Mouse (Mus musculus) midbrain, embryonic 14.5 days (tissue): ENCODE results near the gene 1700024P04Rik. TPM values are rescaled to one million over a fixed set of nuclear protein-coding genes. Genes with fewer than 3 reads are reported as not detected.

ENCODE experiments used
- ATAC-seq: fragments of 200-750 bp; cut with Nextera tagmentation; 2 replicates; pipeline ENCODE4 v1.8.0; 2017; ENCODE audit warnings: moderate number of reproducible peaks, moderate library complexity; ENCODE audit not compliant: low FRiP score, low TSS enrichment
- DNase-seq: peaks from one replicate; pipeline ENCODE4 v3.0.0-alpha.2; 2015
- H3K27ac ChIP-seq: fragments of 300-500 bp; sonication (generic); replicated peaks from 2 replicates; pipeline ENCODE4 v1.5.1; 2014; ENCODE audit warnings: mild to moderate bottlenecking, low read depth, low read length, moderate library complexity
- H3K27me3 ChIP-seq: fragments of 300-500 bp; sonication (generic); 2 replicates; pipeline ENCODE4 v1.6.1; 2014; ENCODE audit warnings: low read length, control low read depth, mixed read lengths; ENCODE audit not compliant: control insufficient read depth, insufficient read depth
- H3K36me3 ChIP-seq: fragments of 300-500 bp; sonication (generic); 2 replicates; pipeline ENCODE4 v1.6.1; 2014; ENCODE audit warnings: low read length, control low read depth; ENCODE audit not compliant: control insufficient read depth, insufficient read depth
- H3K4me1 ChIP-seq: fragments of 300-500 bp; sonication (generic); 2 replicates; pipeline ENCODE4 v1.6.1; 2014; ENCODE audit warnings: mild to moderate bottlenecking, antibody characterized with exemption, low read length, control low read depth; ENCODE audit not compliant: control insufficient read depth, insufficient read depth
- H3K4me2 ChIP-seq: fragments of 300-500 bp; sonication (generic); 2 replicates; pipeline ENCODE4 v1.6.1; 2014; ENCODE audit warnings: mild to moderate bottlenecking, low read length, moderate library complexity
- H3K4me3 ChIP-seq: fragments of 300-500 bp; sonication (generic); replicated peaks from 2 replicates; pipeline ENCODE4 v1.5.1; 2014; ENCODE audit warnings: low read depth, low read length
- H3K9ac ChIP-seq: fragments of 300-500 bp; sonication (generic); replicated peaks from 2 replicates; pipeline ENCODE4 v1.6.1; 2014; ENCODE audit warnings: mild to moderate bottlenecking, low read length, moderate library complexity
- H3K9me3 ChIP-seq: fragments of 300-500 bp; sonication (generic); 2 replicates; pipeline ENCODE4 v1.6.1; 2016; ENCODE audit warnings: low read length, control low read depth, mixed read lengths; ENCODE audit not compliant: control insufficient read depth
- WGBS: fragments of 180-500 bp; shearing (Covaris S2); extraction: QIAGEN DNeasy Blood & Tissue Kit; methylation state at CpG from one replicate; pipeline ENCODE4 v1.1.7; 2014; 5-methylcytosine and 5-hydroxymethylcytosine counted together
- polyA plus RNA-seq: library from polyadenylated mRNA; unstranded; fragments of >200 nt; fragmentation: Nextera tagmentation; extraction: Ambion mirVana; gene quantifications from 2 replicates; pipeline ENCODE4 v1.2.1, GENCODE M21; 2014

1700024P04Rik gene
- polyA plus RNA-seq, 1 experiment from 2014 or later, result not detected

DNA sequence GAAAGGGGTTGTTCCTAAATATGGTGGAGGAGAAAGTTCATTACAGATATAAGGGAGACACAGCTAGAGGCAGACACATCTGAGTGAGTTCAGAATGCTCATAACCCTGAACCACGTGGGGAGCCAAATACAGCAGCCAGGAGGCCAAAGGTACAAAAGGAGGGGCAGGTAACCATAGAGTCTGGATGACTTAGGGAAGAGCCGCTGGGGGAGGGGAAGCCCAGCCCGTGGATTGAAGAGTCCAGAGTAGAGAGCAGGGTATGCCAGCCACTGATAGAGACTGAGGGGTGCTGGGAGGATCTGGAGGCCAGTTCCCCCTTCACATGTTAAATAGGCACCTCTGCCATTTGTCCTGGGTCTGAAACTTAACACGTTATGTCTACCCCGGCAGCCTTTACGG is 28.7 kb downstream of the 1700024P04Rik start:
- ATAC-seq, result no peak
- WGBS, result 65% methylated on average over 6 of the region's 6 CpGs
- no peaks in the 10 kb centered on the region for H3K27me3 ChIP-seq

DNA sequence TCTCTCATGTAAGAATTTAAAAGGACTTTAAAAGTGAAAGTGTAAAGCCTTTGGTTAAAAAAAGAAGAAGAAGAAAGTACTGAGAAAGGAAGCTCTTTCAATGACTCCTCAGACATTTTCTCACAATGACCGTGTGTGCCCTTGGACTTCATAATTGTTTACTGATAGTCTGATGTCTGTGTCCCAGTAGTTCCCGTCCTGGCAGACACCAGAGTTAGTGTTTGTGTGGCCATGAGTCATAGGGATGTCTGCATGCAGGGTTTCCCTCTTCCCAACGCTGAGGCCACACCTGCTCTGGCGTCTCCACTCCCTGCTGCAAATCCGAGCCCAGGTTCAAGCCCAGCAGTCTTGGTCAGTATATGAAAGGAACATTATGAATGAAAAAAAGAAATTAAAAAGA is 29.1 kb downstream of the 1700024P04Rik start:
- 69% methylated on average over 5 of the region's 5 CpGs for WGBS
- DNase-seq (no peak), ATAC-seq (no peak)
- Histone ChIP-seq H3K4me3 (no peak overlapping the region), H3K4me1 (peaks cover 12% of the 10 kb centered on the region), H3K9me3 (no peaks in the 10 kb centered on the region), H3K27me3 (no peaks in the 10 kb centered on the region), H3K9ac (no peak overlapping the region), H3K36me3 (no peaks in the 10 kb centered on the region), H3K27ac (no peak overlapping the region), H3K4me2 (no peak overlapping the region)

More for the DNA sequence above, 28.7 kb downstream of the 1700024P04Rik start:
- Histone ChIP-seq H3K9ac (no peak overlapping the region), H3K36me3 (no peaks in the 10 kb centered on the region), H3K27ac (no peak overlapping the region), H3K9me3 (no peaks in the 10 kb centered on the region), H3K4me1 (peaks cover 12% of the 10 kb centered on the region), H3K4me2 (no peak overlapping the region), H3K4me3 (no peak overlapping the region)
- DNase-seq, result no peak

DNA sequence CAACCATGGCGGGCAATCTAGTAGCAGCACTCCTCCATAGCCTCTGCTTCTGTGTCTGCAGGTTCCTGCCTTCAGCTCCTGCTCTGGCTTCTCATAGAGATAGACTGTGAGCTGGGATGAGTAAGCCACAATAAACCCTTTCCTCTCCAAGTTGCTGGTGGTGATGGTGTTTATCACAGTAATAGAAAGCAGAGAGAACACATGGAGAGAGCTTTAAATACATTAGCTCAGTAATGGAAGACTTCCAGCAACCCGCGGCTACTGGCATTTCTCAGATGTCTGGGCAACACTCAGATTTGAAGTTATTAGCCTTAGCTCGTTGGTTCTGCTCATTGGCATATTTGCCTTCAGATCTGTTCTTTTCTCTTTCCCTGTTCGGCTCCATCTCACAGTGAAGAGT is 30.5 kb downstream of the 1700024P04Rik start:
- 83% methylated on average over 5 of the region's 5 CpGs for WGBS
- H3K36me3 ChIP-seq, result no peaks in the 10 kb centered on the region
- H3K27me3 ChIP-seq, result no peaks in the 10 kb centered on the region
- peaks cover 12% of the 10 kb centered on the region for H3K4me1 ChIP-seq
- no peak for ATAC-seq
- DNase-seq, result no peak
- no peak overlapping the region for H3K4me3 ChIP-seq
- H3K9ac ChIP-seq, result no peak overlapping the region
- H3K9me3 ChIP-seq, result no peaks in the 10 kb centered on the region
- H3K4me2 ChIP-seq, result no peak overlapping the region
- no peak overlapping the region for H3K27ac ChIP-seq

DNA sequence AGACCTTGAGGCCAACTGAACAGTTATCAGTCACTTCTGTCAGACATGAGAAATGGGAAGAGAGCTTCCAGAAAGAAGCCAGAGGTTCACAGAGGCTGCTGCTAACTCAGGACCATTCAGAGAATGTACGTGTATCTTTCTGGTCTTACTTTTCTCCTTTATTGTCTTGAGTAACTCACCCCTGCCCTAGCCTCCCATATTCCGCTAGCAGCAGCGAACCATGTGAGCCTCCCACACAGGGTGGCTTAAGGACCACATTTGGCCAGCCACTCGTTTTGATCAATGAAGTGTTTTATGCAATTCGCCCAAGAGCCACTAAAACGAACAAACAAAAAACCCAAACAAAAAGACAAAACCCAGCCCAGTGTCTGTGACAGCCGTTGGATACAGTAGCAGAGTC is 32.4 kb downstream of the 1700024P04Rik start:
- H3K4me3 ChIP-seq, result no peak overlapping the region
- H3K4me1 ChIP-seq, result no peaks in the 10 kb centered on the region
- no peaks in the 10 kb centered on the region for H3K9me3 ChIP-seq
- H3K4me2 ChIP-seq, result no peak overlapping the region
- DNase-seq (no peak), ATAC-seq (no peak)
- H3K36me3 ChIP-seq, result no peaks in the 10 kb centered on the region
- 55% methylated on average over 7 of the region's 7 CpGs for WGBS
- no peak overlapping the region for H3K27ac ChIP-seq
- no peak overlapping the region for H3K9ac ChIP-seq
- H3K27me3 ChIP-seq, result no peaks in the 10 kb centered on the region

DNA sequence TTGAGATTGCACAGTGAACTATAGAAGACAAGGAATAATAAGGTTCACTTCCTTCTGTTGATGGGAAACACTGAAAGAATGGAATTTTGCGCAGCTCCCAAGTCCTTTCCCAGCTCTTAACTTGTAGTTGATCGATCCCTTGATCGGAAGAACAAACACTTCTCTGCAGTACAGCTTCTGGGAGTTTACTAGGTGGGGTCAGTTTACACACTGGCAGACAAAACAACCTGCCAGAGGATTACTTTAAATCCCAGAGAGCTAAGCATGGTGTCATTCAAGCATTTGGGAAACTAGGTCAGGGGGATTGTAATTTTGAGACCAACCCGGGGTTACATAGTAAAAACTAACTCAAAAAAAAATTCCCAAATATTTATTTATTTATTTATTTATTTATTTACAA is 36.2 kb downstream of the 1700024P04Rik start:
- ATAC-seq (no peak), DNase-seq (no peak)
- Histone ChIP-seq H3K9ac (no peak overlapping the region), H3K4me1 (no peaks in the 10 kb centered on the region), H3K9me3 (no peaks in the 10 kb centered on the region), H3K27ac (no peak overlapping the region), H3K27me3 (no peaks in the 10 kb centered on the region), H3K4me3 (no peak overlapping the region), H3K4me2 (no peak overlapping the region), H3K36me3 (no peaks in the 10 kb centered on the region)
- WGBS, result 34% methylated on average over 4 of the region's 4 CpGs

DNA sequence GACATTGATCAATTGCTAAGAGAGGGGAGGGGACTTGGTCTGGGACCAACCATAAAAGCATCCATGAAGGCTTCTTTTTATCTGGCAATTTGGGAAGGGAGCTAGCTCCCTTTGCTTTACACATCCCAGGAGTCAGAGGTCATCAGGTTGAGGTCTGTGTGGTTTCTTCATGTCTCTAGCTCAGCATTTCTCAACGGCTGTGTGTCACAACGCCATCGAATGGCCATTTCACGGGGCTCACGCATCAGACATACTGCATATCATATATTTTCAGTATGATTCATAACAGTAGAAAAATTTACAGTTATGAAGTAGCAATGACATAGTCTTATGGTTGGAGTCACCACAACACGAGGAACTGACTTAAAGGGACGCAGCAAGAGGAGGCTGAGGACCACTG is 37.9 kb downstream of the 1700024P04Rik start:
- DNase-seq, result no peak
- H3K27ac ChIP-seq, result no peak overlapping the region
- no peaks in the 10 kb centered on the region for H3K27me3 ChIP-seq
- 93% methylated on average over 7 of the region's 7 CpGs for WGBS
- no peaks in the 10 kb centered on the region for H3K9me3 ChIP-seq
- H3K4me2 ChIP-seq, result no peak overlapping the region
- no peaks in the 10 kb centered on the region for H3K4me1 ChIP-seq
- H3K9ac ChIP-seq, result no peak overlapping the region
- ATAC-seq, result no peak
- H3K36me3 ChIP-seq, result no peaks in the 10 kb centered on the region
- no peak overlapping the region for H3K4me3 ChIP-seq

DNA sequence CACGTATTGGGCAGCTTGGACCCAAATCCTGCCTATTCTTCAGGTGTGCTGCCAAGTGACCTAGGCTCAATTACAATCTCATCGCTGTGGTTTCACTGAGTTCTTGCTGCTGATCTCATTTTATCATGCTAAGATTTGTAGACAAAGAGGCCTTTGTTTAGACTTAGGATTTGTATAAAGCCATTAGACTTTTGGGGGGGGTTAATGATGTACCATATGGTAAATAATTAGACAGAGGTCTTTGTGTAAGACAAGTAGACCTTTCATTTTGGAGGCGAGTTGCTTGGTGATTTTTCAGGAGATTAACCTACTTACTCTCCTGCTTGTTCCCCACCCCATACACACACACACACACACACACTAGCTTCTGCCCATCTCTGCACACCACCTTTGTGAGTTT is 38.5 kb downstream of the 1700024P04Rik start:
- no peak for ATAC-seq
- no peaks in the 10 kb centered on the region for H3K9me3 ChIP-seq
- WGBS, result 58% methylated on average over 3 of the region's 3 CpGs
- H3K27ac ChIP-seq, result no peak overlapping the region
- H3K27me3 ChIP-seq, result no peaks in the 10 kb centered on the region
- H3K36me3 ChIP-seq, result no peaks in the 10 kb centered on the region
- H3K9ac ChIP-seq, result no peak overlapping the region
- no peak overlapping the region for H3K4me2 ChIP-seq
- no peak overlapping the region for H3K4me3 ChIP-seq
- DNase-seq, result no peak
- no peaks in the 10 kb centered on the region for H3K4me1 ChIP-seq

DNA sequence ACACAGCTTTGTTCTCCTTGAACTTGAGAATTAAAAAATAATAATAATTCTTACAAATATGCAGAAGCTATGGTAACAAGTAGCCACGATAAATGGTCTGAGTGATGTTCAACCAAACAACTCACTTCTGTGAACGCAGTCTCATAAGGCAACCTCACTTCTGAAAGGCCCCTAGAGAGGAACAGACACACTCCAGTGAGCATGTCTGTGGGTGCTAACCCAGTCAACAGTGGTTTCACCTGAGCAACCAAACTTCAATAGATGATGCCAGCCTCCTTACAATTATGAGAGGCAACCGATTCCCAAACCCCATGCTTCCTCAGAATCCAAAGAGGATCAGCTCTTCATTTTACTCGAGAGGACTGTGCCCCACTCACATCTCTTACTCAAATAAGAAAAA is 39.0 kb downstream of the 1700024P04Rik start:
- H3K9me3 ChIP-seq, result no peaks in the 10 kb centered on the region
- no peak overlapping the region for H3K4me3 ChIP-seq
- H3K9ac ChIP-seq, result no peak overlapping the region
- ATAC-seq (no peak), DNase-seq (no peak)
- no peaks in the 10 kb centered on the region for H3K4me1 ChIP-seq
- no peak overlapping the region for H3K27ac ChIP-seq
- H3K4me2 ChIP-seq, result no peak overlapping the region
- 89% methylated on average over 4 of the region's 4 CpGs for WGBS
- H3K27me3 ChIP-seq, result no peaks in the 10 kb centered on the region
- no peaks in the 10 kb centered on the region for H3K36me3 ChIP-seq

DNA sequence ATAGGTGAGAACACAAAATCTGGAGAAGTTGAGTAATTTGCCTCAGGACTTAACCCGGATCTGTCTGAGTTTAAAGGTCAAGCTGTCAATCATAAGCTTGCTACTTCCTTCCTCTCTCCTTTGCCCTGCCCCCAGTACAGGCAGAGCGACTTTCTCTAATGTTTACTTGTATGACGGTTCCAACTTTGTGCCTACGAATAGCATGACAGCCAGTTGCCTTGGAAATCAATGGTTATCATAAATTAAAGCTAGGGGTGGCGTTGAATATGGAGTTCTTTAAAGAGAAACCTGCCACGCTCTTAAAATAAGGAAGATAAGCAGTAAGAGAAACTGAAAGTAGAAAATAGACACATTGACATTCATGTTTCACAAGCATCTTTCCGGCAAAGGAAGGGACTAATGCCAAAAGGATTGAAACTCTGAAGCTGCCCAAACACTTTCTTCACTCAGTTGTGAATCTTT is 39.7 kb downstream of the 1700024P04Rik start:
- no peak for ATAC-seq
- Histone ChIP-seq H3K27ac (no peak overlapping the region), H3K9ac (no peak overlapping the region), H3K4me1 (no peaks in the 10 kb centered on the region), H3K4me2 (no peak overlapping the region), H3K27me3 (no peaks in the 10 kb centered on the region), H3K9me3 (no peaks in the 10 kb centered on the region), H3K36me3 (no peaks in the 10 kb centered on the region), H3K4me3 (no peak overlapping the region)
- WGBS, result 84% methylated on average over 7 of the region's 7 CpGs
- no peak for DNase-seq
